Mouse (Mus musculus) left cerebral cortex, adult 2 months (tissue): ENCODE results near the gene Banf1. TPM values are rescaled to one million over a fixed set of nuclear protein-coding genes. Genes with fewer than 3 reads are reported as not detected.
A peak's percentile ranks its signal among the peaks of the same experiment; 100 is the strongest.

Source experiments
- DNase-seq, 2 experiments: peaks; one replicate each; pipeline ENCODE4 v3.0.0; 2021 to 2022; ENCODE audit warnings: low spot score in 2 of 2, mixed read lengths in 1 of 2; ENCODE audit errors: extremely low spot score in 1 of 2
- H3K27ac ChIP-seq: fragments of 200-600 bp; 2 replicates; pipeline ENCODE4 v1.8.1; 2022
- H3K4me3 ChIP-seq: fragments of 200-600 bp; 2 replicates; pipeline ENCODE4 v1.8.1; 2022
- CTCF ChIP-seq: fragments of 200-600 bp; IDR thresholded peaks from 2 replicates; pipeline ENCODE4 v1.8.1; 2022; ENCODE audit warnings: antibody characterized with exemption, mild to moderate bottlenecking, moderate library complexity
- intact Hi-C: fragments of 180-260 bp; cut with DNase I; formaldehyde crosslinking; loops from one replicate; pipeline ENCODE4 v1.15.1; 2025
- total RNA-seq, 2 experiments: library from RNA; stranded (reverse); gene quantifications; 2 replicates each; pipeline ENCODE4 v1.2.3; 2021

The Banf1 gene
- total RNA-seq, 2 experiments from 2014 or later: 75.5 to 82.2 TPM

GRCm38 (mm10) chr19:5395371-5395770 is 28.4 kb upstream of the Banf1 start:
- no peak for DNase-seq
- intact Hi-C loops: no loop called here
- no peak for TF ChIP-seq CTCF

GRCm38 (mm10) chr19:5394168-5394567 is 27.2 kb upstream of the Banf1 start:
- DNase-seq: no peak
- no peak overlapping the region for H3K27ac ChIP-seq
- intact Hi-C loops: no loop called here
- H3K4me3 ChIP-seq: no peak overlapping the region
- no peak for TF ChIP-seq CTCF

More at GRCm38 (mm10) chr19:5395371-5395770, 28.4 kb upstream of the Banf1 start:
- H3K27ac ChIP-seq: no peak overlapping the region
- no peak overlapping the region for H3K4me3 ChIP-seq

GRCm38 (mm10) chr19:5392892-5393291 is 25.9 kb upstream of the Banf1 start:
- intact Hi-C loops: no loop called here
- no peak for DNase-seq
- TF ChIP-seq CTCF: no peak
- no peak overlapping the region for H3K27ac ChIP-seq
- H3K4me3 ChIP-seq: no peak overlapping the region

GRCm38 (mm10) chr19:5390416-5390815 is 23.4 kb upstream of the Banf1 start:
- no peak for TF ChIP-seq CTCF
- Histone ChIP-seq H3K27ac (no peak overlapping the region), H3K4me3 (no peak overlapping the region)
- DNase-seq: no peak
- intact Hi-C loops: no loop called here

GRCm38 (mm10) chr19:5389647-5390046 is 22.7 kb upstream of the Banf1 start:
- H3K4me3 ChIP-seq: peak overlapping the region; percentile 98
- no peak overlapping the region for H3K27ac ChIP-seq
- TF ChIP-seq CTCF: no peak
- DNase-seq: no peak
- intact Hi-C loops: no loop called here

GRCm38 (mm10) chr19:5388588-5389242 is 21.7 kb upstream of the Banf1 start, which contains the start of gene Sart1:
Gene Sart1 (minus strand): TSS chr19:5388703.
- H3K4me3 ChIP-seq: peak within 1 kb of the TSS; percentile 98
- intact Hi-C loops: loop anchor here (1.0 kb wide), 3 partner anchors 22 to 93 kb away; partner anchors contain the start of genes AI837181, Eif1ad and Sf3b2
- peak; percentile 94 to 96 for DNase-seq
- peak within 1 kb of the TSS; percentile 94 for H3K27ac ChIP-seq
- no peak for TF ChIP-seq CTCF

GRCm38 (mm10) chr19:5388011-5388441 is 21.1 kb upstream of the Banf1 start:
- no peak for TF ChIP-seq CTCF
- Histone ChIP-seq H3K4me3 (peak overlapping the region; percentile 98), H3K27ac (peak overlapping the region; percentile 94)
- no peak for DNase-seq
- intact Hi-C loops: loop anchor here (1.0 kb wide), 3 partner anchors 22 to 93 kb away; partner anchors contain the start of genes AI837181, Eif1ad and Sf3b2

- intact Hi-C loops: no loop called here
- H3K4me3 ChIP-seq: no peak overlapping the region
- no peak for DNase-seq
- no peak for TF ChIP-seq CTCF
- no peak overlapping the region for H3K27ac ChIP-seq
These were observed 17.7 kb upstream of the Banf1 start for GRCm38 (mm10) chr19:5384715-5385114.

- no peak overlapping the region for H3K27ac ChIP-seq
- TF ChIP-seq CTCF: no peak
- H3K4me3 ChIP-seq: no peak overlapping the region
- intact Hi-C loops: no loop called here
- DNase-seq: no peak
These were observed 16.4 kb upstream of the Banf1 start for GRCm38 (mm10) chr19:5383326-5383725.

GRCm38 (mm10) chr19:5377446-5377845 is 10.5 kb upstream of the Banf1 start:
- intact Hi-C loops: no loop called here
- no peak for DNase-seq
- Histone ChIP-seq H3K27ac (no peak overlapping the region), H3K4me3 (no peak overlapping the region)
- no peak for TF ChIP-seq CTCF

- TF ChIP-seq CTCF: no peak
- no peak for DNase-seq
- Histone ChIP-seq H3K4me3 (no peak overlapping the region), H3K27ac (no peak overlapping the region)
- intact Hi-C loops: no loop called here
These were observed 7.8 kb upstream of the Banf1 start for GRCm38 (mm10) chr19:5374748-5375147.

GRCm38 (mm10) chr19:5374177-5374576 is 7.2 kb upstream of the Banf1 start:
- no peak for TF ChIP-seq CTCF

GRCm38 (mm10) chr19:5372724-5373123 is 5.8 kb upstream of the Banf1 start:
- intact Hi-C loops: no loop called here
- H3K27ac ChIP-seq: no peak overlapping the region
- H3K4me3 ChIP-seq: no peak overlapping the region
- DNase-seq: no peak
- TF ChIP-seq CTCF: no peak

More at GRCm38 (mm10) chr19:5374177-5374576, 7.2 kb upstream of the Banf1 start:
- intact Hi-C loops: no loop called here
- DNase-seq: no peak
- Histone ChIP-seq H3K4me3 (no peak overlapping the region), H3K27ac (no peak overlapping the region)
